Mouse (Mus musculus): Measurements from ENCODE around the gene Fdps. TPM values are rescaled to one million over a fixed set of nuclear protein-coding genes. Genes with fewer than 3 reads are reported as not detected.

Fdps gene
- 24.2 TPM for total RNA-seq (2023)

GRCm38 (mm10) chr3:89101812-89102494 lies at the start of gene Fdps:
TSS of gene Fdps (minus strand) at chr3:89101959.

GRCm38 (mm10) chr3:89135958-89136357 lies 34.2 kb upstream of the Fdps start, which contains the start of gene Pklr:
TSS of gene Pklr (plus strand) at chr3:89136142.

GRCm38 (mm10) chr3:89100811-89101210 lies 948 bp downstream of the Fdps start, which contains the start of gene Gm43738:
TSS of gene Gm43738 (minus strand) at chr3:89101099.

DNA sequence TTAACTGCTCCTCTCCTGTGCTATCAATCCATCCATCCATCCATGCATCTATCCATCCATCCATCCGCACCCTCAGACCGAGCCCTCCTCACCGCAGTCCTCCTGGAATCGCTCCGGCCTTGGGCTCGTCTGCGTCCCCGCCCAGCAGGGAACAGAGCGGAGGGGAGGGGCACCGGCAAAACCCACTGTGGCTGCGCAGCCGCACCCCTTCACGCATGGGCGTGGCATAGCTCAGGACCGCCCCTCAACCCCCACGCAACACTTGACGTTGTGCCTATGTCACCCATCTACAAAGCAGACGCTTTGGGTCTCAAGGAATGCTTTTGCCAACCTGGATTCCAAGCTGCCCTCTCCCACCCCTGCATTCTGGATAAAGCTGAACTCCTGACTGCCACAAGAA lies 8.6 kb downstream of the Fdps start, which contains the start of gene Rusc1:
Gene Rusc1 (minus strand): TSS at position 137 of the 400 bp plus-strand sequence.

Other genes starting within 250 kb of the Fdps start
- 14.6 TPM for gene Msto1, start 188.0 kb downstream of the Fdps start, total RNA-seq (2023)
- gene Ash1l, start 151.3 kb downstream of the Fdps start, total RNA-seq (2023): 65.3 TPM
- gene Dap3, start 150.8 kb downstream of the Fdps start, total RNA-seq (2023): 79.8 TPM
- gene Rusc1, start 8.6 kb downstream of the Fdps start, total RNA-seq (2023): 80.4 TPM
- not detected for gene Gm43738, start 860 bp downstream of the Fdps start, total RNA-seq (2023)
- gene Pklr, start 34.2 kb upstream of the Fdps start, total RNA-seq (2023): not detected
- 19.3 TPM for gene Hcn3, start 58.2 kb upstream of the Fdps start, total RNA-seq (2023)
- 122 TPM for gene Clk2, start 62.8 kb upstream of the Fdps start, total RNA-seq (2023)
- 152 TPM for gene Scamp3, start 75.5 kb upstream of the Fdps start, total RNA-seq (2023)
- 176 TPM for gene Fam189b, start 81.2 kb upstream of the Fdps start, total RNA-seq (2023)
- 67.9 TPM for gene Gba, start 101.0 kb upstream of the Fdps start, total RNA-seq (2023)
- gene Thbs3, start 113.2 kb upstream of the Fdps start, total RNA-seq (2023): 6.5 TPM
- gene Mtx1, start 125.1 kb upstream of the Fdps start, total RNA-seq (2023): 193 TPM
- not detected for gene Muc1, start 127.1 kb upstream of the Fdps start, total RNA-seq (2023)
- gene Krtcap2, start 144.0 kb upstream of the Fdps start, total RNA-seq (2023): 96.7 TPM
- 1.5 TPM for gene Trim46, start 144.3 kb upstream of the Fdps start, total RNA-seq (2023)
- 72.2 TPM for gene Dpm3, start 157.4 kb upstream of the Fdps start, total RNA-seq (2023)
- 126 TPM for gene Slc50a1, start 168.6 kb upstream of the Fdps start, total RNA-seq (2023)
- not detected for gene Efna1, start 179.2 kb upstream of the Fdps start, total RNA-seq (2023)
- not detected for gene Efna3, start 221.0 kb upstream of the Fdps start, total RNA-seq (2023)
- gene Efna4, start 236.1 kb upstream of the Fdps start, total RNA-seq (2023): not detected
- 2.8 TPM for gene Adam15, start 248.0 kb upstream of the Fdps start, total RNA-seq (2023)